Mouse (Mus musculus) stomach, embryonic 16.5 days (tissue): ENCODE data around the gene Rpl10-ps3. TPM values are rescaled to one million over a fixed set of nuclear protein-coding genes. Genes with fewer than 3 reads are reported as not detected.

Source experiments
- ATAC-seq: fragments of 200-750 bp; cut with Nextera tagmentation; 2 replicates; pipeline ENCODE4 v1.8.0; 2017; ENCODE audit warnings: moderate number of reproducible peaks, moderate TSS enrichment; ENCODE audit not compliant: insufficient read depth, low FRiP score
- H3K27ac ChIP-seq: fragments of 300-500 bp; sonication (generic); 2 replicates; pipeline ENCODE4 v1.5.1; 2014; ENCODE audit warnings: low read length
- H3K27me3 ChIP-seq: fragments of 300-500 bp; sonication (generic); 2 replicates; pipeline ENCODE4 v1.6.1; 2014; ENCODE audit warnings: low read length, control low read depth, mixed read lengths; ENCODE audit not compliant: control insufficient read depth, insufficient read depth
- H3K36me3 ChIP-seq: fragments of 300-500 bp; sonication (generic); 2 replicates; pipeline ENCODE4 v1.6.1; 2014; ENCODE audit warnings: low read length; ENCODE audit not compliant: control insufficient read depth, insufficient read depth
- H3K4me1 ChIP-seq: fragments of 300-500 bp; sonication (generic); 2 replicates; pipeline ENCODE4 v1.6.1; 2014; ENCODE audit warnings: low read length, control low read depth, mixed read lengths; ENCODE audit not compliant: control insufficient read depth, insufficient read depth
- H3K4me2 ChIP-seq: fragments of 300-500 bp; sonication (generic); 2 replicates; pipeline ENCODE4 v1.6.1; 2014; ENCODE audit warnings: low read depth, low read length, mixed read lengths
- H3K4me3 ChIP-seq: fragments of 300-500 bp; sonication (generic); replicated peaks from 2 replicates; pipeline ENCODE4 v1.5.1; 2014; ENCODE audit warnings: mild to moderate bottlenecking, low read length
- H3K9ac ChIP-seq: fragments of 300-500 bp; sonication (generic); 2 replicates; pipeline ENCODE4 v1.6.1; 2014; ENCODE audit warnings: low read length
- H3K9me3 ChIP-seq: fragments of 300-500 bp; sonication (generic); replicated peaks from 2 replicates; pipeline ENCODE4 v1.6.1; 2016; ENCODE audit warnings: low read length, control low read depth; ENCODE audit not compliant: control insufficient read depth
- WGBS: fragments of 180-500 bp; shearing (Covaris S2); extraction: QIAGEN DNeasy Blood & Tissue Kit; methylation state at CpG from one replicate; pipeline ENCODE4 v1.1.7; 2014; 5-methylcytosine and 5-hydroxymethylcytosine counted together
- polyA plus RNA-seq: library from polyadenylated mRNA; unstranded; fragments of >200 nt; fragmentation: Nextera tagmentation; extraction: Ambion mirVana; gene quantifications from 2 replicates; pipeline ENCODE4 v1.2.1, GENCODE M21; 2015

The Rpl10-ps3 gene
- polyA plus RNA-seq, 1 experiment from 2014 or later, result 229 TPM

- Histone ChIP-seq H3K4me1 (no peaks in the 10 kb centered on the region), H3K36me3 (no peaks in the 10 kb centered on the region), H3K4me3 (no peak overlapping the region), H3K27ac (no peak overlapping the region), H3K9ac (no peak overlapping the region), H3K27me3 (no peaks in the 10 kb centered on the region), H3K9me3 (no peaks in the 10 kb centered on the region), H3K4me2 (no peak overlapping the region)
- 79% methylated on average over 3 of the region's 3 CpGs for WGBS
- ATAC-seq, result no peak
These were observed 12.6 kb upstream of the Rpl10-ps3 start for GRCm38 (mm10) chr9:50357331-50357730.

- H3K4me2 ChIP-seq, result no peak overlapping the region
- H3K4me1 ChIP-seq, result no peaks in the 10 kb centered on the region
- WGBS, result 55% methylated on average over 4 of the region's 4 CpGs
- no peak for ATAC-seq
- H3K9ac ChIP-seq, result no peak overlapping the region
- H3K27ac ChIP-seq, result no peak overlapping the region
- H3K4me3 ChIP-seq, result no peak overlapping the region
- H3K9me3 ChIP-seq, result no peaks in the 10 kb centered on the region
- no peaks in the 10 kb centered on the region for H3K36me3 ChIP-seq
- no peaks in the 10 kb centered on the region for H3K27me3 ChIP-seq
These were observed 7.0 kb upstream of the Rpl10-ps3 start for GRCm38 (mm10) chr9:50351746-50352145.

DNA sequence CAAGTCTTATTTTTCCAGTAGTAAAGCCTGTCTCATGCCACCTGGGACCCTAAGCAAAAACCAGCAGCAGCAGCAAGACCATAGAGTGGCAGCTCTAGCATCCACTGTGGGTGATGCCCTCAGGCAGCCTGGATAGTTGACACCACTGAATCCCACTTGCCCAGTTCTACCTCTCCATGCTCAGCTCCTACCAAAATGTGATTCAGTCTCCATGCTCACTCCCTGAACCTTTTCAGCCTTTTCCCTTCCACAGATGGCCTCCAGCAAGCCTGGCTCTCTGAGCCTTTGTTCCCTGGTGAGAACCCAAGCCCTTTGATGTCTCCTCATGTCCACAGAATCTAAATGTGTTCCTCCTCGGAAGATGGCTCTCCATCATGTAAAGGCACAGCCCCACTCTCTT is 5.8 kb upstream of the Rpl10-ps3 start:
- Histone ChIP-seq H3K27ac (no peak overlapping the region), H3K4me3 (no peak overlapping the region), H3K27me3 (no peaks in the 10 kb centered on the region), H3K36me3 (no peaks in the 10 kb centered on the region), H3K4me2 (no peak overlapping the region), H3K4me1 (no peaks in the 10 kb centered on the region), H3K9ac (no peak overlapping the region), H3K9me3 (no peaks in the 10 kb centered on the region)
- WGBS, result 76% methylated on average over 1 of the region's 1 CpGs
- no peak for ATAC-seq

- H3K27ac ChIP-seq, result no peak overlapping the region
- WGBS, result 68% methylated on average over 3 of the region's 3 CpGs
- no peak overlapping the region for H3K9ac ChIP-seq
- H3K36me3 ChIP-seq, result no peaks in the 10 kb centered on the region
- ATAC-seq, result no peak
- no peaks in the 10 kb centered on the region for H3K9me3 ChIP-seq
- H3K4me3 ChIP-seq, result no peak overlapping the region
- H3K4me2 ChIP-seq, result no peak overlapping the region
- no peaks in the 10 kb centered on the region for H3K27me3 ChIP-seq
- H3K4me1 ChIP-seq, result no peaks in the 10 kb centered on the region
These were observed 4.4 kb upstream of the Rpl10-ps3 start for GRCm38 (mm10) chr9:50349156-50349555.

DNA sequence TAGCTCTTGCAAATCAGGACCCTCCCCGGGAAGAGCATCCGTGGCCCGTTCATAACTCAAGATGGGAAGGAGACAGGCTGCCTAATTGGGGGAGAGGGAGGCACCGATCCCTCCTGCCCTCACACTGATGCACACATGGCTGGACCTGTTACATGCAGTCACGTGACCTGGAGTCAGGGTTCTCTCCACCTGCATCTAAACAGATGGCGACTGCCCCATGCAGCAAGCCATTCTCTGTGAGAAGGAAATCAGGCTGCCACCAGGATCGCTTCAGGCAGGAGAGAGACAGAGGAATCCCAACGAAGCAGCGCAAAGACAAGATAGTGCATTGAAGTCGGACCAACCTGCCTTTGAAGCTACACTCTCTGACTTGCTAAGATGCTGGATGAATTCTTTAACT is 3.5 kb upstream of the Rpl10-ps3 start:
- Histone ChIP-seq H3K36me3 (no peaks in the 10 kb centered on the region), H3K27me3 (no peaks in the 10 kb centered on the region), H3K9ac (no peak overlapping the region), H3K27ac (no peak overlapping the region), H3K4me2 (no peak overlapping the region), H3K9me3 (no peaks in the 10 kb centered on the region), H3K4me1 (no peaks in the 10 kb centered on the region), H3K4me3 (no peak overlapping the region)
- 82% methylated on average over 10 of the region's 10 CpGs for WGBS
- ATAC-seq, result no peak

DNA sequence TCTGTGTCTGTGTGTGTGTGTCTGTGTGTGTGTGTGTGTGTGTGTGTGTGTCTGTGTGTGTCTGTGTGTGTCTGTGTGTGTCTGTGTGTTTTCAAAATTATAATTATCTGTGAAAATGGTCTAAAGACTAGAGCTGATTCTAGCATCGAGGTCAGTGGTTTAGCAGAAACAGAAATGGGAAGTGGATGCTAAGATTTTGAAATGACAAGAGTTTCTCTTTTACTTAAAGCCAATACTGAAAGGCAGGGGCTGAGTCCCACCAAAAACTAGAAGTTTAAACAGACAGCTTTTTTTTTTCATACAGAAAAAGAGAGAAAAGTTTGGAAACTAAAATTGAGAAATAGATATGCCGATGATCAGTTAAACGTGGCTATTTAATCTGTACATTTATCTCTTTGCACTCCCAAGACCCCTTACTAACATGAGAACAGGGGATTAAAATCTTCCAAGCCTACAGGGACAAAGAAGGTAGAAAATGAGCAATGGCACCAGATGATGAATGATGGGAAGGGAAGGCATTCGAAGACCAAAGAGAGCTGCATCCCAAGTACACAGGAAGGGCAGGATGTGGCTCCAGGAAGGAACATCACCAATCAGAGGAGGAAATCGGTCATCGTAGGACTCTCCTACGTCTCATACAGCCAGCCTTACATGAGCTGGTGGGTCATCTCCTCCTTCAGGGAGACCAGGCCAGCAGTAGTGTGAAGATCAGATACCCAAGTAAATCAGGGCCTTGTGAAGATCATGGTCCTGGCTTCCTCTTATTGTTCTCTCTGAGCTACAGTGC is 9.0 kb downstream of the Rpl10-ps3 start:
- 71% methylated on average over 7 of the region's 7 CpGs for whole genome bisulfite sequencing
- ATAC-seq, result no peak
- H3K36me3 ChIP-seq, result no peaks in the 10 kb centered on the region

DNA sequence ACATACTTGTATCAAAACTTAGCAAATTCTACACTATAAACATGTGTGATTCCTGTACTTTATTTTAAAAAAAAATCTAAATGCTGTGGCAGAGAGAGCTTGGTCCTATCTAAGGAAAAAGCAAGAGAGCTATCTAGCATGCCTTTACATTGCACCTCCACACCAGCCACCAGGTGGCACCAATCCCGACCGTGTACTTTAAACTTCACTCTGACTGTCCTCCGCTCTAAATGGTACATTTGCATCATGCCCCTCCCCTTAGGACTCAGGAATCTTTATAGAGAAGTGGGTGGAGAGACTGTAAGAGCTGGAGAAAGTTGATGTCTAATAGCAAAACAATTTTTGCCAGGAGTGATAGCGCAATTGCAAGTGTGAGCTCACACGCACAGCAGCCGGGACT is 11.4 kb downstream of the Rpl10-ps3 start:
- Histone ChIP-seq H3K36me3 (no peaks in the 10 kb centered on the region), H3K9ac (no peak overlapping the region), H3K4me1 (no peaks in the 10 kb centered on the region), H3K27ac (no peak overlapping the region), H3K9me3 (no peaks in the 10 kb centered on the region), H3K4me2 (no peak overlapping the region), H3K27me3 (no peaks in the 10 kb centered on the region), H3K4me3 (no peak overlapping the region)
- WGBS, result 32% methylated on average over 6 of the region's 6 CpGs
- ATAC-seq, result peak; percentile 44; the same call in 1 of the 2 replicates

More for the DNA sequence above, 9.0 kb downstream of the Rpl10-ps3 start:
- H3K9ac ChIP-seq, result no peak overlapping the region
- no peaks in the 10 kb centered on the region for H3K27me3 ChIP-seq
- H3K27ac ChIP-seq, result no peak overlapping the region
- H3K4me1 ChIP-seq, result no peaks in the 10 kb centered on the region
- no peak overlapping the region for H3K4me2 ChIP-seq
- H3K4me3 ChIP-seq, result no peak overlapping the region
- H3K9me3 ChIP-seq, result no peaks in the 10 kb centered on the region

DNA sequence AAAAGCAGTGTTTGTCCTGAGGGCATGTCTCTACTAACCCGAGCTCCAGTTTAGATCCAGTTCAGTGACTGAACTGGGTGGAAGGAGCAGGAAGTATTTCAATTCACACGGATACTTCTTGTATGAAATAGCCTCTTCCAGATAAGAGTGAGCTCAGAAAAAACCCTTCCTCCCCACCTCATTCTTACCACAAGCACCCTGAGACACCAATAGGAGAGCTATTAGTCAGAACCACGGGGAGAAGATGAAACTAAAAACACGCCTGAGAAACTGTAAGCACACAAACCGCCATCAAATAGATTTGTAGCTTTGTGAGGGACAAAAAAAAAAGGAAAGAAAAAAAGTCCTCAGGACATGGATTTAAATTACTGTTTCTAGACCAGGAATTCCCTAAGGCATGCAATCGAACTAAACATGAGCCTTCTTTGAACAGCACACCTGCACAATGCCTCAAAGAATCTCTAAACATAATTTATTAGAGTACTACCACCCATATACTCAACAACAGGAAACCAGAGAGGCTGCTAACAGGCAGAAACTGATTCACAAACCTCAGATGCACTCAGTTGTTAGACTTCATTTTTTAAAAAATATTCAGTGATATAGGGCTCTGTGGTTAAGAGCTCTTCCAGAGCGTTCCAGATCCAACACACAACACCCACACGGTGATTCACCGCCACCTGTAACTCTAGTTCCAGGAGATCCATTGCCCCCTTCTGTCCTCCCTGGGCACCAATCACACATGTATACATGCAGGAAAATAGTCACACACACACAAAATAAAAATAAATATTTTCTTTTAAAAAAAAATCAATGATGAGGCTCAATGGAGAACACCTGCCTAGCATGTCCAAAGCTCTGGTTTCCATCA is 20.2 kb downstream of the Rpl10-ps3 start:
- WGBS, result 75% methylated on average over 9 of the region's 9 CpGs
- no peak for ATAC-seq

DNA sequence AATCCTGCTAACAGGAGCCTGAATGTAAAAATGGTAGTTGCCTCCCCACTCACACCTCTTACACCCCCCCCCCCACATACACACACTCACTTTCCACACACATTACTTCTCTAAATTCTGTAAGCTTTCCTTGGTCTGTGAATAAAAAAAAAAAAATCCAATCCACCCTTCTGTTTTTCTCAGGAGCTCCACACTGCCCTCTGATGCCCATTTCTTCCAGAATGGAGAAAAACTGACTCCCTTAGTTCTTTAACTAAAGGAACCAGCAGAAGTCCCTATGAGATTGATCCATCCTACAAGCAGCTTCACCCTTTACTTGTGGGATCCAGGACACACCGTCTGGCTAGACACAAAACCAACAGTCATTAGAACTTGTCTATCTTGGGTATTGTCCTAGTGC is 24.0 kb downstream of the Rpl10-ps3 start:
- WGBS, result 53% methylated on average over 1 of the region's 1 CpGs

More for the DNA sequence above, 20.2 kb downstream of the Rpl10-ps3 start:
- Histone ChIP-seq H3K9me3 (no peaks in the 10 kb centered on the region), H3K9ac (no peak overlapping the region), H3K4me1 (no peaks in the 10 kb centered on the region), H3K27me3 (no peaks in the 10 kb centered on the region), H3K4me3 (no peak overlapping the region), H3K27ac (no peak overlapping the region), H3K4me2 (no peak overlapping the region), H3K36me3 (no peaks in the 10 kb centered on the region)

More for the DNA sequence above, 24.0 kb downstream of the Rpl10-ps3 start:
- Histone ChIP-seq H3K36me3 (no peaks in the 10 kb centered on the region), H3K27ac (no peak overlapping the region), H3K27me3 (no peaks in the 10 kb centered on the region), H3K9ac (no peak overlapping the region), H3K9me3 (no peaks in the 10 kb centered on the region), H3K4me2 (no peak overlapping the region), H3K4me3 (no peak overlapping the region), H3K4me1 (no peaks in the 10 kb centered on the region)
- ATAC-seq, result no peak
